Mouse (Mus musculus) T-cell, adult 2 months (primary cell): ENCODE results near the gene Krtap4-2.

Experiments used
- DNase-seq: peaks from one replicate; pipeline ENCODE4 v3.0.0; 2022; ENCODE audit warnings: low spot score

Krtap4-2 gene

GRCm38 (mm10) chr11:99585096-99585495 is 49.8 kb downstream of the Krtap4-2 start:
- DNase-seq, result no peak
